Mouse (Mus musculus) mouse trophoblast stem cell (cell line): ENCODE data around the gene Mccc1.

Experiments used
- in situ Hi-C, 2 experiments: fragments of 300-500 bp; cut with MseI, MboI; formaldehyde crosslinking; loops; 2 replicates in 1 of 2; 3 replicates in 1 of 2; pipeline ENCODE4 v1.15.1; 2025

The Mccc1 gene

GRCm38 (mm10) chr3:36000275-36001239 is at the start of gene Mccc1:
Gene Mccc1 (minus strand): TSS chr3:36000678.
- in situ Hi-C loops, result no loop called here

GRCm38 (mm10) chr3:36049106-36049505 is 48.6 kb upstream of the Mccc1 start:
- in situ Hi-C loops, result no loop called here

- in situ Hi-C loops, result no loop called here
Measured at GRCm38 (mm10) chr3:36045086-36045485, 44.6 kb upstream of the Mccc1 start.

- in situ Hi-C loops, result no loop called here
Measured at GRCm38 (mm10) chr3:36044520-36044919, 44.0 kb upstream of the Mccc1 start.

GRCm38 (mm10) chr3:36031740-36032510 is 31.4 kb upstream of the Mccc1 start:
- in situ Hi-C loops, result no loop called here

DNA sequence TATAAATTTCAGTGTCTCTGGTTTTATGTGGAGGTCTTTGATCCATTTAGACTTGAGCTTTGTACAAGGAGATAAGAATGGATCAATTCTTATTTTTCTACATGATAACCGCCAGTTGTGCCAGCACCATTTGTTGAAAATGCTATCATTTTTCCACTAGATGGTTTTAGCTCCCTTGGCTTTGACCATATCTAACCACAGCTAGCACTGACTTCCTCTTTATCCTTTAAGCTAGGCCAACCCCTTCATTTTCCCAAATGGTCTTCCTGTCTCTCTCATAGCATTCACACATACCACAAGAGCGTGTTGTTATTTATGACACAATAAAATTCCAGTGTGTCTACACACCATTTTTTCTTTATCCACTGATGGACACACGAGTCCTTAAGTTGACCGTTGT is 29.5 kb upstream of the Mccc1 start:
- in situ Hi-C loops, result no loop called here

DNA sequence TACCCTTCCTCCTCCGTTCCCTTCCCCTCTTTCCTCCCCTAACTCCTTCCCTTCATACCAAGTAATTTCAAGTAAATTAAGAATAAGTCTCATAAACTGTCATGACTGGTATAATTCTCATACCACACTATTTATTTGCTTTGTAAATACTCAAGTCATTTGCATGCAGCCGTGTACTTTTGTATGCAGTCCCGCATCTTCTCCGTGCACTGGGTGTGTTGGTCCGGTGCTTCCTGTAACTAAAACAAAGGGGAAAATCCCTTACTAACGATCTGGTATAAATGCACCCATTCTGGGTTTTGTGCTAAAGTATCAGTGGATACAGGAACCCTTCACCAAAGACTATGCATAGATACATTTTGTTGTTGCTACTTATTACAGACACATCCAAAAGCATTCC is 25.3 kb upstream of the Mccc1 start:
- in situ Hi-C loops, result no loop called here

GRCm38 (mm10) chr3:36011239-36011638 is 10.8 kb upstream of the Mccc1 start:
- in situ Hi-C loops, result no loop called here

DNA sequence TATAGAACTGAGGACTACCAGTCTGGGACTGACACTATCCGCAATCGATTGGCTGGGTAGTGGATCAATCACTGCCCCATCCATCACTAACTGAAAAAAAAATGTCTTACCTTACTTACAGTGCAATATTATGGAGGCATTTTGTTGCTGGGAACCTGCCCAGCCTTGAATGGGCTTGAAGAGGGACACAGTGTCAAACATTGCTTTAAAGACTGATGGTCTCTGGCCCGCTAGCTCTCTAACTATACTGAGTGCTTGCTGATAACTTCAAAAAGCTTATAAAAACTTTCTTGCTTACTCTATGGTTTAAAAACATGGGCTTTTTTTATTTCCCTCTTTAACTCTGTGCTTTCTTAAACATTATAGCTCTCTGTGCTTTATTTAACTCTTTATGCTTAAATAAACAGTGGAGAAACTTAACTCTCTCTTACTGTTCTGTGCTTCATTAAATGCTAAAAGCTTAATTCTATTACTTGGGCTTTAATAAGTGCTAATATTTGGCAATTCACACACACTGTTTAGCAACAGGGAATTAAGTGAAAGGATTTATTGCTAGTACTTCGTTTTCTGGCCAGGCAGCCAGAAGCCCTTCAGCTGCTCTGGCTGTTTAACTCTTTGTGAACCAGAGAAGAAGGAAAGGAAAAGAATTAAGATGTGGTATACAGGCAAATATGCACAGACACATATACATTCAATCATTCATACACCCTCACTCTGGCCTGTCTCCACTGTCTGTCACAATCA is 8.1 kb upstream of the Mccc1 start:
- in situ Hi-C loops, result no loop called here

DNA sequence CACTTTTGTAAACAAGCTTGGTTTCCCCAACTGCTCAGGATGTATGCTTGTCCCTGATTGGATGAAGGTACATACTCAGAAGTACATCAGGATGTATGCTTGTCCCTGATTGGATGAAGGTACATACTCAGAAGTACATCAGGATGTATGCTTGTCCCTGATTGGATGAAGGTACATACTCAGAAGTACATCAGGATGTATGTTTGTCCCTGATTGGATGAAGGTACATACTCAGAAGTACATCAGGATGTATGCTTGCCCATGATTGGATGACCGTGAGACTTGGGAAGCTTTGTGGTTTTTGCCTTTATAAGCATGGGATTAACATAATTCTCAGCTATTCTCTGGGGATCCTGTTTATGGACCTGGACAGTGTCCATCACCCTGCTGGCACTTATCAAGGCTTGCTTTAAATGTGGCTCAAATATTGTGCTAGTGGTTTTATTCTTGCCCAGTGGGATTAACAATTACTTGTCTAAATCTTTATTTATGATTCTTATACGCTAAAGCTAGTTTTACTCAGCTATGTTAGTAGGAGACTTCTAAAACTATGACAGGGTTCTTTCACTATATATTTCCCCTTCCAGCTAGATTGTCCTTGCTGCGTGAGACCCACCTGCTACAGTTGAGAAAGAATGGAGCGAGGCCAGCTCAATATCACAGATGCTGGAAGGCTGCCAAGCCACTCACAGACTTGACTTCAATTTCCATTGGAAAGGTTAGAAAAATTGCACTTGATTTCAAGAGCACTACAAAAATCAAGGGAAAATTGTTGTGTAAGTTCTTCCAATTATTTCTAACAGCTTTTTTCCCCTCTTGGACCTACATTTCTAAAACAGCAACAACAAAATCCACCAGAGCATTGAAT is 3.8 kb upstream of the Mccc1 start:
- in situ Hi-C loops, result no loop called here

DNA sequence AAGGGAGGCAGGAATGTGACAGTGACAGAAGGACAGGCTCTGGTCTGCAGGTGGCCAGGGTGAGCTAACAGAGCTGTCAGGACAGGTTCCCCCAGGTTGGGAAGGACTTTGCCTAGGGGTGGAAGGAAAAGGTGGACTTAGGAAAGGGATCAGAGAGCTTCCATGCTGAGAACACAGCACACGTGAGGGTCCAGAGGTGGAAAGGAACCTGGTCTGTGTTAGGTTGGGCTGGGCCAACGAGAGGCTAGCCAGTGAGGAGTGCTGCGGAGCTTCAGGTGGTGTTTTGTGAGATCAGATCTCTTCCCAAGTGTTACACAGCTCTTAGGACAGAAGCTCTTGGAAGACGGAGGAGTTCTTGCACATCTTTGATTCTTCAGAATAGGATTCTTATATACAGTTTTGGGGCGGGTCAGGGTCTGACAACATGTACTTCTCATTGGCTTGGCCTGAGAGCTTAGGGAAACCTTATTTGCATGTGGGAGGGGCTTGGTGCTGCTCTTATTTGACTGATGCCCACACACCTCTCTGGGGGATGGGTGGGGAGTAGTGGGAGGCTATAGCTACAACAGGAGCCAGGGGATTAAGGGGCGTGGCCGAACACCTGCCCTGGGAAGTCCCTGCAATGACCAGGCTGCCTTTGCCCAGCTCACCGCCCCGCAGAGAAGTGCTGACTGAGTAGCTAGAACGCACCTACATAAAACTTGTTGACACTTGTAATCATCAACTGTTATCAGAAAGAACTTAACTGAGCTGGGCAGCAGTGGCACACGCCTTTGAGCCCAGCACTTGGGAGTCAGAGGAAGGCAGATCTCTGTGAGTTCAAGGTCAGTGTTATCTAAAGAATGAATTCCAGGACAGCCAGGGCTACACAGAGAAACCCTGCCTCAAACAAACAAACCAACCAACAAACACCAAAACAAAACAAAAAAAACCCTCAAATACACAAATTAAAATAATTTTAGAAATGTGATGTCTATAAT is 5.6 kb downstream of the Mccc1 start:
- in situ Hi-C loops, result no loop called here

DNA sequence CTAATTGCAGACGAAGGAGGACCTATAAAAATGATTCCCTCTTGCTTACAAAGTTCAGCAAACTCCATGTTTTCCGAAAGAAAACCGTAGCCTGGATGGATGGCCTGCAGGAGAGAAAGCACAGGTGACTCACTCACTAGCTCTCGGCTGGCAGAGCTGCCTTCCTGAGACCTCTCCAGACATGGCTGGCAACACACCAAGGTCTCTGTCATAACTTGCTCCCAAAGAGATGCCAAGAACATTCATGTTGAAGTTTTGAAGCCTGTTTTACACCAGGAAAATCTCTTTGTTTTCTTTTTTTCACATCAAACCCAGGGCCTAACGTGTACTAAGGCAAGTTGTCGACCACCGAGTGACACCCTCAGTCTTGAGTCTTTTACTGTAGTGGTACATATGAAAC is 9.8 kb downstream of the Mccc1 start:
- in situ Hi-C loops, result no loop called here

DNA sequence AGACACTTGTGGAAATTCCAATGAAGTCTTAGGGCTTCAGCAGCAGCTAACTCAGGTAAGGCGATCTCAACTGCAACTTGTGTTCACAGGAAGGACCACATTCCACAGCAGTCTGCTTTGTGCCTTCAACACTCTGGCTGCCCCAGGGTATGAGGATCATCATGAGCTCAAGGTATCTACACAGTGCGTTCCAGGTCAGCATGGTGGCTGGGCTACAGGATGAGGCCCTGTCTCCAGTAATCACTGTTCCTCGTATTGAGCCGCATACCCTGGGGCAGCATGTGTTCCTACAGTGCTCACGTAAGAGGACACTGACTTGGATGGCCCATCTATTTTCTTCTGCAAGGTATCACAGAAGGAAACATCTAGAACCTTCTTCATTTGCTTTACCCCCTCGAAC is 12.4 kb downstream of the Mccc1 start:
- in situ Hi-C loops, result no loop called here

GRCm38 (mm10) chr3:35986266-35986665 is 14.2 kb downstream of the Mccc1 start:
- in situ Hi-C loops, result no loop called here

GRCm38 (mm10) chr3:35973551-35973950 is 26.9 kb downstream of the Mccc1 start:
- in situ Hi-C loops, result loop anchor here (10.0 kb wide), 3 partner anchors 81 to 161 kb away; partner anchors contain the start of genes Acad9 (in 1 of the 2) and Ccdc144b (in 1 of the 2)

DNA sequence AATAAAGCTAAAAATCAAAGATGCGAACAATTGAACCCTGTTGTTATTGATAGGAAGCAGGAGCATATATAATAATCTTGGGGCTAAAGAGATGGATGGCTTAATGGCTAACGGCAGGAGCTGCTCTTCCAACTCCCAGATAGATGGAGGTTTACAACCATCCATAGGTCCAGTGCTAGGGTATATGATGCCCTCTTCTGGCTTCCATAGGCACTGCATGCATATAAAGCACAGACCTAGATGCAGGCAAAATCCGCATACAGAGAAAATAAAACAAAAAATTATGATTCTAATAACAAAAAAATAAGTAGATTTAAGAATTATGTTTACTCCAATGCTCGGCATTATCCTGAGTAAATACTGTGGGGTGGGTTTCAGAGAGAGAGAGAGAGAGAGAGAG is 27.5 kb downstream of the Mccc1 start:
- in situ Hi-C loops, result loop anchor here (10.0 kb wide), 3 partner anchors 82 to 162 kb away; partner anchors contain the start of genes Acad9 (in 1 of the 2) and Ccdc144b (in 1 of the 2)

- in situ Hi-C loops, result loop anchor here (10.0 kb wide), 3 partner anchors 84 to 164 kb away; partner anchors contain the start of genes Acad9 (in 1 of the 2) and Ccdc144b (in 1 of the 2)
Measured at GRCm38 (mm10) chr3:35971149-35971548, 29.3 kb downstream of the Mccc1 start.

DNA sequence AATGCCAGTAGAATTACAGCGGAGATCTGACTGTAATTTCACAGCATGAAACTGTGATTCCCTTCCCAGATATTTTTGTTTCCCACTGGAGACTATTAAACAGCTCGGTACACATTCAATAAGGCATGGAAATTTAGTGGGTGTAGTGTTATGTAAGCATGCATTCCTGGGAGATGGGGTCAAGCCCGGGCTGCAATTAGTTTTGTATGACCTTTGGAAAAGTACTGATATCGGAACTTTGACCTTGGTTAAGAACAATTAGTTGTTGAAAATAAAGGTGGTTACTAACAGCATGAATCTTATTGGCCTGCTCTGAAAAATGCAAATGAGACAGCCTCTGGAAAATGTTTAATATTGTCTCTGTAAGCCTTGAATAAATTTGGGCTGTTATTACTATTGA is 30.0 kb downstream of the Mccc1 start:
- in situ Hi-C loops, result loop anchor here (10.0 kb wide), 3 partner anchors 84 to 164 kb away; partner anchors contain the start of genes Acad9 (in 1 of the 2) and Ccdc144b (in 1 of the 2)

DNA sequence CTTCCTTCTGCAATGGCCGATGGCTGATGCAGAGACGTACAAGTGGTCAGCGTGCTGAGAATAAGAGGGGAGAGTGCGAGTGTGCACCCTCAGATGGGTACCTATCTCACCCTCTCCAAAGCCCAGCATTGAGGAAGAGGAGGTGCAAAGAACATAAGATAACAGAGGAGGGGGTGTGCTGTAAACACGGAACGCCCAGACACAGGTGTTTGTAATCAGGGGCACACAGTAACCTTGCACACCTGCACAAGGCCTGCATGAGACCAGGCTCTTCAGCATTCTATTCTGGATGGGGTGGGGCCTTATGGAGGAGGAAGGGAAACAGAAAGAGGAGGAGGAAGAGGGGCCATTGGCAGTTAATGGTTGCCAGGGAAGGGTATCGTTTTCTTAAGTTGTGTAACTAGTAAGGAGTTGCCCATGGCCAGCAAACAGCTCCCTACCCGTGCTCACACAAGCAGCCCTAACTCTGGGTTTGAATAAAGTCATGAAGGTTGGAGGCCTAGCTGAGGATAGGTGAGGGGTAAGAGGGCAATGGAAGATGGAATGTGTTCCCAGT is 33.0 kb downstream of the Mccc1 start:
- in situ Hi-C loops, result no loop called here
